Mouse (Mus musculus) liver, adult (tissue): ENCODE data around the gene Zfp462.

Experiments used
- GATA4 ChIP-seq: IDR thresholded peaks from 2 replicates; pipeline ENCODE4 v1.6.1; 2014; ENCODE audit warnings: mild to moderate bottlenecking, low read length; ENCODE audit not compliant: insufficient replicate concordance

Gene Zfp462

DNA sequence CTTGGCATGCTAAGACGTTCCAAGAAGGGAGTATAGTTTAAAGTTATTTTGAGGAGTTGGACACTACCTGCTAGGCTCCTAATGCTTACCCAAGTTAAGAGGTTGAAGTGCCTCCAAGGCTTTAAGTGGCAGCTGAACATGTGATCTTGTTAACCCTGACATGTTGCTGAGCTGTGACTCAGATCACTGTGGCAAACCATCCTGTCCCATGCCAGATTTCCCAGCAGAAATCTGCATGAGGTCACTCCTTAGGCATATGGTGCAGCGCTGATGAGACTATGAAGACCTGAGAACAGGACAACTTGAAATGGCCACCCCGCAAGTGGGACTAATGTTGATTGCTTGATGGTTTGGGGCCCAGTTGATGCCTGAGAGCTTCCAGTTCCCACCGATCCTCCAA, 27.2 kb downstream of the Zfp462 start:
- no peak for TF ChIP-seq GATA4

GRCm38 (mm10) chr4:54972827-54973560, 28.1 kb downstream of the Zfp462 start:
- TF ChIP-seq GATA4 = no peak

- no peak for TF ChIP-seq GATA4
These were observed 35.1 kb downstream of the Zfp462 start for GRCm38 (mm10) chr4:54979771-54980472.

- TF ChIP-seq GATA4 = no peak
These were observed 39.7 kb downstream of the Zfp462 start for GRCm38 (mm10) chr4:54984502-54984901.

- TF ChIP-seq GATA4 = no peak
These were observed 41.8 kb downstream of the Zfp462 start for GRCm38 (mm10) chr4:54986671-54987070.

- TF ChIP-seq GATA4 = no peak
These were observed 42.4 kb downstream of the Zfp462 start for GRCm38 (mm10) chr4:54987256-54987655.

GRCm38 (mm10) chr4:54987926-54988325, 43.1 kb downstream of the Zfp462 start:
- TF ChIP-seq GATA4 = no peak

GRCm38 (mm10) chr4:54991973-54992372, 47.1 kb downstream of the Zfp462 start:
- TF ChIP-seq GATA4 = no peak

- TF ChIP-seq GATA4 = no peak
These were observed 50.4 kb downstream of the Zfp462 start for GRCm38 (mm10) chr4:54995258-54995657.

DNA sequence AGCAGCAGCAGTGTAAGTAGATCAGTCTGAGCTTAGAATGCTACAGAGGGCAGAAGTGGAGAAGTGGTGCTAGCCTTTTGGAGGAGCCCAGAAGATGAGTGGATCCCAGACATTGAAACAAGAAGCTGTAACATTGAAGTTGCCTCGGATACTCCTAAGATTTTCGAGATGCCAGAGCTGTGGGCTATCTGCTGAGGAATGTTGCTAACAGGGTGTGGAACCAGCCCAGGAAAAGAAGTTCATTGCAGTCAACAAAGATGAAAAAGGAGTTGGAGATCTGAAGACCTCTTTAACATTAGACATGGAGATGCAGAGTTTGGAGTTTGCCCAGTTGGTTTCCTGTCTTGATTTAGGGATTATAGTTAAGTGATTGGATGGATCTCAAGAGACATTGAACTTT, 51.2 kb downstream of the Zfp462 start:
- no peak for TF ChIP-seq GATA4

DNA sequence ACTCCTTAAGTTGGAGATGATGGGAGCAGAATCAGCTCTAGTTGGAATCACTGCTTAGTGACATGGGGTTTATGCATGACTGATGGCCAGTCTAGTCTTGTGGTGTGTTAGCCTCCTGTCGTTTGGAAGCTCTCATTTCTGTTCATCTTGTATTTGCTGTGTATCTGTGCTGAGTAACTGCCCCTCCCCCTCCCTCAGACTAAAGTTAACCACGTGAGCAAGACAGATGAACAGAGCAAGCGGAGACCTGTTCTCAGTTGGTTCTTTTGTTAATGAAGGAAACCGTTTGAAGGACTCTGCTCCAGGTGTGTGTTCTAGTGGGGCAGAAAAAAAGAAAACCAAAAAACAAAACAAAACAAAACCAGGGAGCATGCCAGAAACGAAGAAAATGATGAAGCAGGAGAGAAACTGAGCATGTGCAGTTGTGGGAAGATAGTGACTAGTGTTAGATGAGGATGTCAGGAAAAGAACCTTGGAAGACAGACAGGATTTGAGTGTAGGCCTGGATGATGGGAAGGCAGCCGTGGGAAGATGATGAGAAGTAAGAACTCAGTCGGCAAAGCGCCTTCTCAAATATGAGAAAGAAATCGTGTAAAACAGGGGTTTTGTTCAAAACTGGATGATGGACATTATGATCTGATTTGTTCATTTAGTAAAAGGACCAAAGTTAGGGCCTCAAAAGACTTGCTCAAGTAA, 53.4 kb downstream of the Zfp462 start:
- no peak for TF ChIP-seq GATA4

- no peak for TF ChIP-seq GATA4
These were observed 54.7 kb downstream of the Zfp462 start for GRCm38 (mm10) chr4:54999556-54999955.

DNA sequence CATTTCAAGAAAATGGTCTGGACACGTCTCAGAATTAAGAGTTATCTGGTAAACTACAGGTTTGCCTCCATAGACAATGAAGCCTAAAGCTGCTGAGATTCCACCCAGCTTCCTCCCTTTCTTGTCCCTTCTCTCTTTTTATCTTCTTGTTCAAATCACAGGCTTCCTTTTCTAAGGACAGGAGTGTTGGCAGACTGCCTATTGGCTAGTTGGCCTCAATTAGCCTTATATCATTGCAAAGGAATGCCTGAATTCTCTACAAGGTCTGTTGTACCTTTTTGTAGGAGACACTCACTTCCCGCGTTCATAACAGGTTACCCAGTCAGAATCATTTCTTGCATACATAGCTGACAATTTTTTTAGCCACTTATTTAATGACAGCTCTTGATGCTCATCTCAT, 56.5 kb downstream of the Zfp462 start:
- no peak for TF ChIP-seq GATA4

- no peak for TF ChIP-seq GATA4
These were observed 58.3 kb downstream of the Zfp462 start for GRCm38 (mm10) chr4:55003128-55003527.

GRCm38 (mm10) chr4:55005066-55005465, 60.2 kb downstream of the Zfp462 start:
- no peak for TF ChIP-seq GATA4

DNA sequence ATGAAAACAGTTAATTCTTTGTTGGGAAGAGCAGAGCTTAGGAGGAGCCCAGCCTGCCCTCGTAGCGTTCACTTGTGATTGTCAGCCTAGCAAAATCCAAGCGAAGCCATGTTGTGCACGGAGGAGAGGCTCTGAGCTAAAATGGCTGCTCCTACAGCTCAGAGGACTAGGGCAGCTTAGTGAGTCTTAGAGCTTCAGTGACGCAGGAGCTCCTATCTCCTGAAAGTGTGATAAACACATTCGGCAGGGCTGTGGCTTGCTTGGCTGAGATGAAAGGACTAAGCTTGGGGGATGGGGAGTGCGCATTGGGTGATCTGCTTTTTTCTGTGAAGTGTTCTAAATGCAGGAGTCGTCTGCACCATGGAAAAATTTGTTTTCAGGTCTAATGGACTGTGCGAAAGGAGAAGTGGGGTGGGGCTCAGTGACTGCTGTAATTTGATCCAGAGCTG, 60.7 kb downstream of the Zfp462 start:
- TF ChIP-seq GATA4 = no peak
